Mouse (Mus musculus) midbrain, postnatal 0 days (tissue): Measurements from ENCODE around the gene Tex14. TPM values are rescaled to one million over a fixed set of nuclear protein-coding genes. Genes with fewer than 3 reads are reported as not detected.

Experiments used
- ATAC-seq: fragments of 200-750 bp; cut with Nextera tagmentation; 2 replicates; pipeline ENCODE4 v1.8.0; 2017; ENCODE audit warnings: moderate number of reproducible peaks, mild to moderate bottlenecking, moderate TSS enrichment, moderate library complexity; ENCODE audit not compliant: low FRiP score
- DNase-seq: peaks from one replicate; pipeline ENCODE4 v3.0.0-alpha.2; 2015; ENCODE audit warnings: low spot score
- H3K27ac ChIP-seq: fragments of 300-500 bp; sonication (generic); 2 replicates; pipeline ENCODE4 v1.5.1; 2014; ENCODE audit warnings: low read depth, mild to moderate bottlenecking, low read length, mixed read lengths
- H3K27me3 ChIP-seq: fragments of 300-500 bp; sonication (generic); 2 replicates; pipeline ENCODE4 v1.6.1; 2014; ENCODE audit warnings: low read length, control low read depth, mixed read lengths; ENCODE audit not compliant: insufficient read depth
- H3K36me3 ChIP-seq: fragments of 300-500 bp; sonication (generic); 2 replicates; pipeline ENCODE4 v1.6.1; 2014; ENCODE audit warnings: low read length, control low read depth, mixed read lengths; ENCODE audit not compliant: insufficient read depth
- H3K4me1 ChIP-seq: fragments of 300-500 bp; sonication (generic); 2 replicates; pipeline ENCODE4 v1.6.1; 2014; ENCODE audit warnings: mild to moderate bottlenecking, control low read depth, antibody characterized with exemption, low read length, mixed read lengths; ENCODE audit not compliant: insufficient read depth
- H3K4me2 ChIP-seq: fragments of 300-500 bp; sonication (generic); 2 replicates; pipeline ENCODE4 v1.6.1; 2014; ENCODE audit warnings: low read depth, mild to moderate bottlenecking, low read length, mixed read lengths; ENCODE audit not compliant: poor library complexity, severe bottlenecking
- H3K4me3 ChIP-seq: fragments of 300-500 bp; sonication (generic); 2 replicates; pipeline ENCODE4 v1.5.1; 2014; ENCODE audit warnings: low read depth, mild to moderate bottlenecking, low read length, moderate library complexity
- H3K9ac ChIP-seq: fragments of 300-500 bp; sonication (generic); replicated peaks from 2 replicates; pipeline ENCODE4 v1.6.1; 2014; ENCODE audit warnings: mild to moderate bottlenecking, low read length, moderate library complexity, mixed read lengths; ENCODE audit not compliant: poor library complexity, severe bottlenecking
- H3K9me3 ChIP-seq: fragments of 300-500 bp; sonication (generic); 2 replicates; pipeline ENCODE4 v1.6.1; 2016; ENCODE audit warnings: low read length, control low read depth
- CTCF ChIP-seq: IDR thresholded peaks from 2 replicates; pipeline ENCODE4 v1.5.1; 2016; ENCODE audit warnings: antibody characterized with exemption, mild to moderate bottlenecking
- WGBS: fragments of 180-500 bp; shearing (Covaris S2); extraction: QIAGEN DNeasy Blood & Tissue Kit; methylation state at CpG from one replicate; pipeline ENCODE4 v1.1.7; 2014; 5-methylcytosine and 5-hydroxymethylcytosine counted together
- polyA plus RNA-seq: library from polyadenylated mRNA; unstranded; fragments of >200 nt; fragmentation: Nextera tagmentation; extraction: Ambion mirVana; gene quantifications from 2 replicates; pipeline ENCODE4 v1.2.1, GENCODE M21; 2015
- total RNA-seq: library from RNA; depleted of rRNA; stranded (reverse); fragments of >200 nt; gene quantifications from 2 replicates; pipeline ENCODE4 v1.2.3, GENCODE M21; 2014; rRNA removed

The Tex14 gene
- total and polyA plus RNA-seq, 2 experiments from 2014 or later = 0.35 to 0.66 TPM

DNA sequence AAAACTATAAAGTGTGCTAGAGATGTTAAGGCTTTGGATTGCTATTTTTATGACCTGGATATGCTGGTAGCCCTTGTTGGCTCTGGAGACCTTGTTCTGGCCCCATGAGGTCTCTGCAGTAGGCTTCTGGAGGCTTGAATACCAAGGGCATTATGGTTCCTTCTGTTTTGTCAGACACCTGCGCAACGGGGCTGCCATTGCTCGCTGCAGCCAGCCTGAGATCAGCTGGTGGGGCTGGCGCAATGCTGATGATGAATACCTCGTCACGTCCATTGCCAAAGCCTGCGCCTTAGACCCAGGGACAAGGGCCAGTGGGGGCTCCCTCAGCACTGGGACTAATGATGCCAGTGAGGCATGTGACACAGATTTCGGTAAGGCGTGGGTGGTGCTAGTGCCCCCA, 197.4 kb downstream of the Tex14 start:
- Histone ChIP-seq H3K9ac (no peak overlapping the region), H3K4me3 (no peak overlapping the region), H3K36me3 (peaks cover 90% of the 10 kb centered on the region), H3K9me3 (no peaks in the 10 kb centered on the region), H3K27me3 (no peaks in the 10 kb centered on the region), H3K4me2 (no peak overlapping the region), H3K4me1 (no peaks in the 10 kb centered on the region), H3K27ac (no peak overlapping the region)
- 95% methylated on average over 9 of the region's 9 CpGs for WGBS
- no peak for TF ChIP-seq CTCF
- DNase-seq (no peak), ATAC-seq (no peak)

DNA sequence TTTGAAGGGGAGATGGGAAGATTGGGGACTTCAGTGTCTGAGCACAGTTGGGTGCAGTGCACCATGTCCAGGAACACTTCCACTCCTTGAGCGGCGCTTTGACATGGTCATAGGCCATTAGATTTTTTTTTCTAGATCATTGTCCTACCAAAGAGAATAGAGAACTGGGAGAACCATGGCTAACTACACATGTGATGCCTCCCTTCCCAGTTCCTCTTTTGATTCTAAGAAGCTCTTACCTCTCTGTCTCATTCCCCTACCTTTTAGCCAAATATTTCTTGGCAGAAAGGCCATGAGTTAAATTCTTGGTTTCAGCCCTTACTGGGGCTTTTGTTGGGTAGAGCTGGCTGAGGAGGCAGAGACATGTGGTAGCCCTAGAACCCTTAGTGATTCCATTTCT, 198.7 kb downstream of the Tex14 start:
- Histone ChIP-seq H3K4me3 (no peak overlapping the region), H3K36me3 (peaks cover 89% of the 10 kb centered on the region), H3K4me2 (no peak overlapping the region), H3K9me3 (no peaks in the 10 kb centered on the region), H3K9ac (no peak overlapping the region), H3K27me3 (no peaks in the 10 kb centered on the region), H3K4me1 (no peaks in the 10 kb centered on the region), H3K27ac (no peak overlapping the region)
- no peak for DNase-seq
- ATAC-seq = no peak
- WGBS = 100% methylated on average over 2 of the region's 2 CpGs
- no peak for TF ChIP-seq CTCF

Other genes with a start within 250 kb of the Tex14 start
- 78.4 and 102 TPM in 2 replicates for gene Ppm1e, start 46.0 kb upstream of the Tex14 start, total RNA-seq
- gene Ppm1e, start 46.0 kb upstream of the Tex14 start, polyA plus RNA-seq = 19.2 and 20.8 TPM in 2 replicates
- 2.0 and 2.4 TPM in 2 replicates for gene Rad51c, start 111 bp upstream of the Tex14 start, total RNA-seq
- gene Rad51c, start 111 bp upstream of the Tex14 start, polyA plus RNA-seq = 1.8 and 2.1 TPM in 2 replicates
- not detected in 2 replicates for gene Gm11492, start 161.6 kb downstream of the Tex14 start, total RNA-seq
- gene Gm11492, start 161.6 kb downstream of the Tex14 start, polyA plus RNA-seq = not detected in 2 replicates
- gene Sept4, start 163.8 kb downstream of the Tex14 start, total RNA-seq = 19.4 and 26.6 TPM in 2 replicates
- gene Sept4, start 163.8 kb downstream of the Tex14 start, polyA plus RNA-seq = 39.1 and 40.5 TPM in 2 replicates
- 98.9 and 116 TPM in 2 replicates for gene Mtmr4, start 187.1 kb downstream of the Tex14 start, total RNA-seq
- 33.2 and 34.1 TPM in 2 replicates for gene Mtmr4, start 187.1 kb downstream of the Tex14 start, polyA plus RNA-seq
- 0.11 and 0.52 TPM in 2 replicates for gene Hsf5, start 212.1 kb downstream of the Tex14 start, total RNA-seq
- 0.10 and 0.25 TPM in 2 replicates for gene Hsf5, start 212.1 kb downstream of the Tex14 start, polyA plus RNA-seq